ENCODE assay signal across 22 mouse cellular contexts in genomic region chr7:25289925-25290324, GRCm38 (mm10). TPM values are rescaled to one million over a fixed set of nuclear protein-coding genes. Genes with fewer than 3 reads are reported as not detected.
A peak's percentile ranks its signal among the peaks of the same experiment; 100 is the strongest.
DNase-seq lines count a peak whose midpoint lies in the region; ATAC-seq and TF ChIP-seq lines count a peak whose summit lies in the region.
"Had no signal": no experiment of that assay in that cellular context is flagged by ENCODE, and none has a peak within 500 bp of the region (broad histone marks: within the 10 kb centered on the region; RNA-seq: fewer than 3 reads in every experiment).

No protein-coding gene starts in this region.

- peaks cover 88% of the 10 kb centered on the region for H3K36me3 ChIP-seq in midbrain, postnatal 0 days (ENCODE audit: insufficient read depth, low read length)
- H3K36me3 ChIP-seq in midbrain, embryonic 15.5 days (replicated peaks), result peaks cover 86% of the 10 kb centered on the region

- H3K9me3 ChIP-seq in midbrain, postnatal 0 days (ENCODE audit: low read length), result no peaks in the 10 kb centered on the region
- H3K9me3 ChIP-seq in midbrain, embryonic 15.5 days, result no peaks in the 10 kb centered on the region
- H3K9me3 ChIP-seq: forebrain, embryonic 15.5 days; heart, embryonic 15.5 days had no signal

- H3K4me1 ChIP-seq in cerebellum, adult 2 months (ENCODE audit: control insufficient read depth, insufficient read depth, low read length), result peaks cover 4% of the 10 kb centered on the region; the same call in 1 of the 2 replicates
- no peaks in the 10 kb centered on the region for H3K4me1 ChIP-seq in midbrain, postnatal 0 days (ENCODE audit: insufficient read depth, low read length)
- H3K4me1 ChIP-seq in midbrain, embryonic 15.5 days, result peaks cover 15% of the 10 kb centered on the region

- WGBS in cerebellum, adult 2 months, result 88% methylated on average over 3 of the region's 3 CpGs
- WGBS in midbrain, postnatal 0 days, result 91% methylated on average over 3 of the region's 3 CpGs
- 92% methylated on average over 3 of the region's 3 CpGs for WGBS in midbrain, embryonic 15.5 days

- H3K27me3 ChIP-seq in cerebellum, adult 2 months (ENCODE audit: control insufficient read depth, insufficient read depth, low read length), result no peaks in the 10 kb centered on the region
- H3K27me3 ChIP-seq in midbrain, postnatal 0 days (ENCODE audit: insufficient read depth, low read length), result no peaks in the 10 kb centered on the region
- H3K27me3 ChIP-seq in midbrain, embryonic 15.5 days (replicated peaks), result no peaks in the 10 kb centered on the region
- H3K27me3 ChIP-seq: forebrain, embryonic 15.5 days; heart, embryonic 15.5 days; megakaryocyte, embryonic 14.5 days; neural tube, embryonic 12.5 days had no signal

- no peak for DNase-seq in cerebellum, adult 2 months
- DNase-seq in cerebellum, adult 9-11 months, result no peak
- DNase-seq in layer of hippocampus, adult 2 months (ENCODE audit: low spot score in 2 of 2), result no peak
- DNase-seq in layer of hippocampus, adult 11-12 months (ENCODE audit: low spot score), result no peak
- no peak for DNase-seq in midbrain, postnatal 0 days (ENCODE audit: low spot score)
- no peak for DNase-seq in ovary, postnatal 36 days (ENCODE audit: low spot score)
- DNase-seq in left cerebral cortex, adult 18-20 months (ENCODE audit: low spot score in 2 of 2), result no peak
- DNase-seq: kidney, postnatal 10 days; lung, adult 2 months; right cerebral cortex, postnatal 14 days; thymus, postnatal 14 days had no signal

- TF ChIP-seq CTCF in cerebellum, adult 2 months (IDR thresholded peaks at IDR 0.05; ENCODE audit: borderline replicate concordance, insufficient read depth, low read depth, low read length), result 0 out of 2 replicates have a peak, but pooled peaks have one; percentile 1
- TF ChIP-seq CTCF in layer of hippocampus, adult 2 months (conservative IDR thresholded peaks at IDR 0.05), result peak; percentile 45
- TF ChIP-seq CTCF in midbrain, postnatal 0 days (IDR thresholded peaks at IDR 0.05), result peak; percentile 40

- ATAC-seq in midbrain, postnatal 0 days (ENCODE audit: low FRiP score), result no peak
- no peak for ATAC-seq in midbrain, embryonic 15.5 days (replicated peaks)
- ATAC-seq: forebrain, embryonic 15.5 days; inflammation-experienced regulatory T-cells, adult 6 months had no signal

- H3K4me3 ChIP-seq in cerebellum, adult 2 months (replicated peaks; ENCODE audit: insufficient read depth, low read depth, low read length), result no peak overlapping the region
- H3K4me3 ChIP-seq in layer of hippocampus, adult 2 months, result no peak overlapping the region
- H3K4me3 ChIP-seq in midbrain, postnatal 0 days (ENCODE audit: low read depth, low read length), result no peak overlapping the region
- no peak overlapping the region for H3K4me3 ChIP-seq in midbrain, embryonic 15.5 days
- H3K4me3 ChIP-seq: heart, embryonic 15.5 days; megakaryocyte, embryonic 14.5 days; neural tube, embryonic 12.5 days had no signal

- TF ChIP-seq POLR2A in cerebellum, adult 2 months (IDR thresholded peaks at IDR 0.05; ENCODE audit: borderline replicate concordance, insufficient read depth, low read length), result no peak

- H3K27ac ChIP-seq in cerebellum, adult 2 months (ENCODE audit: insufficient read depth, low read length), result no peak overlapping the region
- no peak overlapping the region for H3K27ac ChIP-seq in layer of hippocampus, adult 2 months
- no peak overlapping the region for H3K27ac ChIP-seq in midbrain, postnatal 0 days (ENCODE audit: low read depth, low read length)
- no peak overlapping the region for H3K27ac ChIP-seq in midbrain, embryonic 15.5 days
- H3K27ac ChIP-seq: heart, embryonic 15.5 days; neural tube, embryonic 12.5 days had no signal

- no peak overlapping the region for H3K9ac ChIP-seq in midbrain, postnatal 0 days (replicated peaks; ENCODE audit: low read length, poor library complexity, severe bottlenecking)
- no peak overlapping the region for H3K9ac ChIP-seq in midbrain, embryonic 15.5 days
- H3K9ac ChIP-seq: heart, embryonic 15.5 days had no signal

- H3K4me2 ChIP-seq in midbrain, postnatal 0 days (ENCODE audit: low read depth, low read length, poor library complexity, severe bottlenecking), result no peak overlapping the region
- H3K4me2 ChIP-seq in midbrain, embryonic 15.5 days, result no peak overlapping the region
- H3K4me2 ChIP-seq: forebrain, embryonic 15.5 days; heart, embryonic 15.5 days; neural tube, embryonic 12.5 days had no signal

RNA-seq across cellular contexts. Expression of gene Pafah1b3, which starts 7.9 kb away (rescaled TPM):
- 41.9 and 42.6 TPM in 2 replicates for polyA plus RNA-seq in cerebellum, adult 2 months (2012; rRNA removed)
- 10 to 100 TPM; 16.9 to 21.0 TPM for total RNA-seq in layer of hippocampus, adult 2 months (2021)
- total RNA-seq in midbrain, postnatal 0 days (2014; rRNA removed), result 595 and 661 TPM in 2 replicates
- 604 and 629 TPM in 2 replicates for polyA plus RNA-seq in midbrain, postnatal 0 days (2015; fragmentation: Nextera tagmentation; extraction: Ambion mirVana)
- polyA plus RNA-seq in midbrain, embryonic 15.5 days (2015; fragmentation: Nextera tagmentation; extraction: Ambion mirVana), result 671 and 679 TPM in 2 replicates
- 10 to 100 TPM; 35.7 to 36.9 TPM for total RNA-seq in left cerebral cortex, adult 18-20 months (2021)

RNA-seq across cellular contexts. Expression of gene Prr19, which starts 11.3 kb away (rescaled TPM):
- 0.16 and 0.20 TPM in 2 replicates for polyA plus RNA-seq in cerebellum, adult 2 months (2012; rRNA removed)
- not detected for total RNA-seq in layer of hippocampus, adult 2 months (2021)
- total RNA-seq in midbrain, postnatal 0 days (2014; rRNA removed), result 2.0 and 2.5 TPM in 2 replicates
- 5.7 and 7.0 TPM in 2 replicates for polyA plus RNA-seq in midbrain, postnatal 0 days (2015; fragmentation: Nextera tagmentation; extraction: Ambion mirVana)
- 3.7 and 4.5 TPM in 2 replicates for polyA plus RNA-seq in midbrain, embryonic 15.5 days (2015; fragmentation: Nextera tagmentation; extraction: Ambion mirVana)
- not detected for total RNA-seq in left cerebral cortex, adult 18-20 months (2021)
- total RNA-seq: granulocyte monocyte progenitor cell, adult 5-6 weeks; hematopoietic stem cell, adult 5-6 weeks; left cerebral cortex, adult 8-10 months; monocyte, adult 5-6 weeks had no signal
- polyA plus RNA-seq: inflammation-experienced regulatory T-cells, adult 6 months; lung, adult 2 months; spleen, adult 2 months had no signal

RNA-seq across cellular contexts. Expression of gene Tmem145, which starts 16.0 kb away (rescaled TPM):
- 226 and 246 TPM in 2 replicates for polyA plus RNA-seq in cerebellum, adult 2 months (2012; rRNA removed)
- total RNA-seq in layer of hippocampus, adult 2 months (2021), result 10 to 100 TPM; 27.4 to 27.8 TPM
- total RNA-seq in midbrain, postnatal 0 days (2014; rRNA removed), result 105 and 106 TPM in 2 replicates
- 131 and 143 TPM in 2 replicates for polyA plus RNA-seq in midbrain, postnatal 0 days (2015; fragmentation: Nextera tagmentation; extraction: Ambion mirVana)
- 94.8 and 102 TPM in 2 replicates for polyA plus RNA-seq in midbrain, embryonic 15.5 days (2015; fragmentation: Nextera tagmentation; extraction: Ambion mirVana)
- 10 to 100 TPM; 45.4 to 46.6 TPM for total RNA-seq in left cerebral cortex, adult 18-20 months (2021)
- total RNA-seq: granulocyte monocyte progenitor cell, adult 5-6 weeks; hematopoietic stem cell, adult 5-6 weeks; monocyte, adult 5-6 weeks had no signal
- polyA plus RNA-seq: inflammation-experienced regulatory T-cells, adult 6 months; lung, adult 2 months; spleen, adult 2 months had no signal

RNA-seq across cellular contexts. Expression of gene Cic, which starts 22.4 kb away (rescaled TPM):
- polyA plus RNA-seq in cerebellum, adult 2 months (2012; rRNA removed), result 121 and 124 TPM in 2 replicates
- 100 to 1,000 TPM; 218 to 225 TPM for total RNA-seq in layer of hippocampus, adult 2 months (2021)
- total RNA-seq in midbrain, postnatal 0 days (2014; rRNA removed), result 145 and 146 TPM in 2 replicates
- 26.8 and 31.9 TPM in 2 replicates for polyA plus RNA-seq in midbrain, postnatal 0 days (2015; fragmentation: Nextera tagmentation; extraction: Ambion mirVana)
- polyA plus RNA-seq in midbrain, embryonic 15.5 days (2015; fragmentation: Nextera tagmentation; extraction: Ambion mirVana), result 42.1 and 45.9 TPM in 2 replicates
- 100 to 1,000 TPM; 212 to 225 TPM for total RNA-seq in left cerebral cortex, adult 18-20 months (2021)

RNA-seq across cellular contexts. Expression of gene Megf8, which starts 27.0 kb away (rescaled TPM):
- 76.8 and 77.8 TPM in 2 replicates for polyA plus RNA-seq in cerebellum, adult 2 months (2012; rRNA removed)
- total RNA-seq in layer of hippocampus, adult 2 months (2021), result 100 to 1,000 TPM in 1 of 2 experiments, 10 to 100 TPM in 1; 96.9 to 100 TPM
- 90.0 and 103 TPM in 2 replicates for total RNA-seq in midbrain, postnatal 0 days (2014; rRNA removed)
- 15.3 and 15.6 TPM in 2 replicates for polyA plus RNA-seq in midbrain, postnatal 0 days (2015; fragmentation: Nextera tagmentation; extraction: Ambion mirVana)
- 27.0 and 27.4 TPM in 2 replicates for polyA plus RNA-seq in midbrain, embryonic 15.5 days (2015; fragmentation: Nextera tagmentation; extraction: Ambion mirVana)
- total RNA-seq in left cerebral cortex, adult 18-20 months (2021), result 100 to 1,000 TPM; 100 to 102 TPM

Comparison
In these comparisons a context has a peak if more than half of its experiments do, and no peak if none do; other contexts are left out.
1. RNA of gene Pafah1b3, which starts 7.9 kb away (total RNA-seq): 595 to 661 TPM in midbrain, postnatal 0 days; 35.7 to 36.9 TPM in left cerebral cortex, adult 18-20 months and 16.9 to 21.0 TPM in layer of hippocampus, adult 2 months; every median in the first group is over 10 times any median in the second.
2. Peak in every context shown above with its lines, with median percentiles within 50 percentile points of each other: CTCF ChIP-seq.